Mouse (Mus musculus) liver, postnatal 0 days (tissue): ENCODE measurements around the gene Micu2.

Experiments used
- CTCF ChIP-seq: sonication (generic); IDR thresholded peaks from 2 replicates; pipeline ENCODE4 v1.5.1; 2016; ENCODE audit warnings: antibody characterized with exemption, low read depth
- EP300 ChIP-seq: IDR thresholded peaks from 2 replicates; pipeline ENCODE4 v1.6.1; 2016; ENCODE audit warnings: antibody characterized with exemption, low read depth, mild to moderate bottlenecking

DNA sequence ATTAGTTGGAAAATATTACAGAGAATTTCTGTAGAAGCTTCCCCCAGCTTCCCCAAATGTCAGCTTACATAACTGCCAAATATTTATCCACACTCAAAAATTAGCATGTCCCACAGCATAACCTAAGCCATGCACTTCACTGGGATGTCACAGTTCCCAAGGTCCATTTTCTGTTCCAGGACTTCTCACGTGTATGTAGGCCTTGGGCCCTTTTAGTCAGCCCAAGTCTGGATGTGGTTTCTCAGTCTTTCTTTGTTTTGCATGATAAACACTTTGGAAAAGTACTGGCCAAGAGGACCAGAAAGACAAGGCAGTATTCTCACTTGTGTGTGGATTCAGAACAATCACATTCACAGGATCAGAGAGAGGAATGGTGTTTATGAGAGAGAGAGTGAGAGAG lies 97.1 kb downstream of the Micu2 start:
- TF ChIP-seq CTCF (no peak), EP300 (no peak)
